Mouse (Mus musculus): ENCODE measurements around the gene Gbp4. TPM values are rescaled to one million over a fixed set of nuclear protein-coding genes. Genes with fewer than 3 reads are reported as not detected.
A peak's percentile ranks its signal among the peaks of the same experiment; 100 is the strongest.
"Not testable (repeated sequence)": the region's sequence is repeated elsewhere in the genome, so short reads cannot be mapped to it uniquely, and the experiment has no call there.

Gbp4 gene
- polyA plus RNA-seq, 1 experiment: 2.9 TPM

DNA sequence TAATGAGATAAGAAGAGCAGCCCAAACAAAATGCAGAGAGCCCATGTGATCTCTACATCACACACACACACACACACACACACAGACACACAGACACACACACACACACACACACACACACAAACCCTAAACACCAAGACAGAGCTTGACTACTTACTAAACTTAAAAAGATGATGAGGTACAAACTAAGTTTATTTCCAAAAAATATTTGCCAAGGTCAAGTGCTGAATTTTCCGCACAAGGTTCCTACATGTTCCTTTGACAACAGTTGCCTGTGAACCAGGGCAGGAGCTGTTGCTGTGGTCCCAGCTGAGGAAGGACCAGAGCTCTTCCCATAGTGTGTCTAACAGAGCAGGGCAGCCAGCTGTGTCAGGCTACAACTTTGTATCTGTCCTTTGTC is 480 bp downstream of the Gbp4 start:
- no peak for TF ChIP-seq POLR2A (IDR thresholded peaks at IDR 0.05; ENCODE audit: borderline replicate concordance, insufficient read depth, low read length)
- no peak for TF ChIP-seq CTCF (IDR thresholded peaks at IDR 0.05; ENCODE audit: borderline replicate concordance, insufficient read depth, low read depth, low read length)
- Histone ChIP-seq H3K4me3 (replicated peaks; ENCODE audit: insufficient read depth, low read depth, low read length) (no peak overlapping the region), H3K27me3 (ENCODE audit: control insufficient read depth, insufficient read depth, low read length) (no peaks in the 10 kb centered on the region), H3K4me1 (ENCODE audit: control insufficient read depth, insufficient read depth, low read length) (no peaks in the 10 kb centered on the region), H3K27ac (ENCODE audit: insufficient read depth, low read length) (no peak overlapping the region)
- 71% methylated on average over 1 of the region's 1 CpGs for WGBS
- DNase-seq: no peak

DNA sequence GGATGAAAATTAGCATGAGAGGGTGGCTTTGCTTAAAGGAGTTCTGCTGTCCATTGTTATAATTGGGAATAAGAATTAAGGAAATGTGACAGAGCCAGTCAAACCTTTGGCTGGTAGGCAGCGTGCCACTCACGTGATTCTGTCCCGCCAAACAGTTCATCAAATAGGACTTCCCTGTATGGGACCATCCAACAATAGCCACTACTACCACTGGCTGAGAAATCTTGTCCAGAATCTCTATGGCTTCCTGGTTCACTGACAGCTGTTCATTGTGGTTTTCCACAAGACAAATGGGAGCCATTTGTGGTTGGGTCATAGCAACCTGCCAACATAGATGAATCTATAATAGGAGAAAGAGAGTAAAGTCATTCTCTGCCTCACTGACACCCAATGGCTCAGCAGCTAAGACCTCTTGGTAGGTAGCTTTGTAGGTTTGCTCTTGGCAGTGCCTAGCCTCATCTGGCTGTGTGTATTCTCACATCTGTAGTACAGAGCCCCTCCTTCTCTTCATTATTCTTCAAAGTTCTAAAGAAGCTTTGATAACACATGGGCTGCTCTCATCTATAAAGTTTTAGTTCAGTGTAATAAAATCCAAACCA is 2.6 kb downstream of the Gbp4 start:
- not testable (repeated sequence) for DNase-seq; H3K27me3 ChIP-seq (ENCODE audit: control insufficient read depth, insufficient read depth, low read length); H3K4me1 ChIP-seq (ENCODE audit: control insufficient read depth, insufficient read depth, low read length); H3K4me3 ChIP-seq (replicated peaks; ENCODE audit: insufficient read depth, low read depth, low read length); H3K27ac ChIP-seq (ENCODE audit: insufficient read depth, low read length)
- WGBS: 75% methylated on average over 3 of the region's 3 CpGs

DNA sequence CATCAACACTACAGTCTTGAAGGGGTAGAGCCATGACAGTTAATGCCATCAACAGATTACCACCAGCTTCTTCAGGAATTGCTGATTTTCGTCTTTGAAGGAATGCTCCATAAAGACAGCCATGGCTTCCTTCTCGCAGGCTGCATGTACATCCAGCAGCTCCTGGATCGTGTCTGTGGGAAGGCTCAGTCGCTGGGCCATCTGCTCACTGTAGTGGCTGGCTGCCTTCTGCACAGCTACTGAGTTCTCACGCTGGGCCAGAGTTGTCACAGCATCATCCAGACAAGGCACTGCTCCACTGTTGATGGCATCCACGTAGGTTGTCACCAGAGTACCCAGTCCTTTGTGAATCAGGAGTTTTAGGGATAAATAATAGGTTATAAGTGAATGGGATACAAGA is 17.7 kb downstream of the Gbp4 start:
- 19% methylated on average over 6 of the region's 6 CpGs for WGBS
- peak in 1 of 2 experiments; percentile 4 for DNase-seq
- not testable (repeated sequence) for H3K4me3 ChIP-seq (replicated peaks; ENCODE audit: insufficient read depth, low read depth, low read length); H3K4me1 ChIP-seq (ENCODE audit: control insufficient read depth, insufficient read depth, low read length); H3K27ac ChIP-seq (ENCODE audit: insufficient read depth, low read length); H3K27me3 ChIP-seq (ENCODE audit: control insufficient read depth, insufficient read depth, low read length)

DNA sequence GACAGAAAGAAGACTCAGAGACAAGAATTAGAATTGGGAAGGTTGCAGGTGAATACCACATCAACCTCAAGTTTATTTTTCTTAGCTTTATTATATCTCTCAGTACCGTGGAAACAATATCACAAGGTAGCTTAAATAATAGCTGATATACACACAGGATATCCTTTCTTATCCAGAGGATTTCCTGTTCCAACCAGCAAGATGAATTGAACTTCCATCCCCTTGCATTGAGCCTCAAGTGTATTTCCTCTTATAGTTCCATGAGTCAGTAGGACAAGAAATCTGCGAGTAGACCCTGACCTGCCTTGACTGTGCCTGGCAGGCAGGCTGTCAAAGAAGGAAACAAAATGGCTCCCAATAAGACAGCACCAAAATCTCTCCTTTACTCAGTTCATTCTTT is 23.6 kb downstream of the Gbp4 start:
- no peak for DNase-seq
- H3K27me3 ChIP-seq (ENCODE audit: control insufficient read depth, insufficient read depth, low read length): no peaks in the 10 kb centered on the region
- H3K4me3 ChIP-seq (replicated peaks; ENCODE audit: insufficient read depth, low read depth, low read length): no peak overlapping the region
- TF ChIP-seq CTCF (IDR thresholded peaks at IDR 0.05; ENCODE audit: borderline replicate concordance, insufficient read depth, low read depth, low read length): no peak
- TF ChIP-seq POLR2A (IDR thresholded peaks at IDR 0.05; ENCODE audit: borderline replicate concordance, insufficient read depth, low read length): no peak
- 92% methylated on average over 2 of the region's 2 CpGs for WGBS
- no peaks in the 10 kb centered on the region for H3K4me1 ChIP-seq (ENCODE audit: control insufficient read depth, insufficient read depth, low read length)
- H3K27ac ChIP-seq (ENCODE audit: insufficient read depth, low read length): no peak overlapping the region

DNA sequence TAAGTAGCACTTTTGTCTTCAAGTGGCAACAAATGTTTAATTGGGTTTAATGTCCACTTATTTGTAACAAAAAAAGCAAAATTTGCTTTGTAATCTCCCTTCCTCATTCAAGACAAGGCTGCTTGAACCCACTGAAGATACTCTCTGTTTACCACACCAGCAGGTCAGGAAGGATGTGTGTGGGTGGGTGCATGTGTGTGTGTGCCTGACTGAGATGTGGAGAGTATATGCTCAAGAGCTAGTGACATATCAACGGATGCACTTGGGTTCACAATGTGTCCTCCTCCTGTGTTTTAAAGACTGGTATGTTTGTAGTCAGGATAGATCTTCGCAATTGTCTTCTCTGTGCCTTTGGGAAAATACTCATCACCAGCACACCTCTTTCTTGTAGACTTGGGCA is 24.7 kb downstream of the Gbp4 start:
- Histone ChIP-seq H3K4me3 (replicated peaks; ENCODE audit: insufficient read depth, low read depth, low read length) (no peak overlapping the region), H3K4me1 (ENCODE audit: control insufficient read depth, insufficient read depth, low read length) (no peaks in the 10 kb centered on the region)
- WGBS: 87% methylated on average over 2 of the region's 2 CpGs

GRCm38 (mm10) chr5:105113656-105114055 is 25.7 kb downstream of the Gbp4 start:
- no peaks in the 10 kb centered on the region for H3K4me1 ChIP-seq (ENCODE audit: control insufficient read depth, insufficient read depth, low read length)
- no peak overlapping the region for H3K4me3 ChIP-seq (replicated peaks; ENCODE audit: insufficient read depth, low read depth, low read length)
- no peak overlapping the region for H3K27ac ChIP-seq (ENCODE audit: insufficient read depth, low read length)
- TF ChIP-seq CTCF (IDR thresholded peaks at IDR 0.05; ENCODE audit: borderline replicate concordance, insufficient read depth, low read depth, low read length) (no peak), POLR2A (IDR thresholded peaks at IDR 0.05; ENCODE audit: borderline replicate concordance, insufficient read depth, low read length) (no peak)
- no peaks in the 10 kb centered on the region for H3K27me3 ChIP-seq (ENCODE audit: control insufficient read depth, insufficient read depth, low read length)
- no peak for DNase-seq
- WGBS: 91% methylated on average over 5 of the region's 5 CpGs

More for the DNA sequence above, 24.7 kb downstream of the Gbp4 start:
- no peak for DNase-seq
- Histone ChIP-seq H3K27me3 (ENCODE audit: control insufficient read depth, insufficient read depth, low read length) (no peaks in the 10 kb centered on the region), H3K27ac (ENCODE audit: insufficient read depth, low read length) (no peak overlapping the region)
- TF ChIP-seq CTCF (IDR thresholded peaks at IDR 0.05; ENCODE audit: borderline replicate concordance, insufficient read depth, low read depth, low read length): no peak
- TF ChIP-seq POLR2A (IDR thresholded peaks at IDR 0.05; ENCODE audit: borderline replicate concordance, insufficient read depth, low read length): no peak

GRCm38 (mm10) chr5:105110271-105110852 is 29.0 kb downstream of the Gbp4 start:
- H3K27ac ChIP-seq (ENCODE audit: insufficient read depth, low read length); H3K4me1 ChIP-seq (ENCODE audit: control insufficient read depth, insufficient read depth, low read length); H3K27me3 ChIP-seq (ENCODE audit: control insufficient read depth, insufficient read depth, low read length); H3K4me3 ChIP-seq (replicated peaks; ENCODE audit: insufficient read depth, low read depth, low read length): not testable (repeated sequence)
- peak in 1 of 2 experiments; percentile 5 for DNase-seq
- 3% methylated on average over 4 of the region's 4 CpGs for WGBS

GRCm38 (mm10) chr5:105109775-105110174 is 29.6 kb downstream of the Gbp4 start:
- not testable (repeated sequence) for H3K4me3 ChIP-seq (replicated peaks; ENCODE audit: insufficient read depth, low read depth, low read length); H3K27ac ChIP-seq (ENCODE audit: insufficient read depth, low read length); DNase-seq; H3K27me3 ChIP-seq (ENCODE audit: control insufficient read depth, insufficient read depth, low read length); H3K4me1 ChIP-seq (ENCODE audit: control insufficient read depth, insufficient read depth, low read length)
- 14% methylated on average over 1 of the region's 1 CpGs for WGBS

GRCm38 (mm10) chr5:105105689-105106088 is 33.7 kb downstream of the Gbp4 start:
- H3K4me1 ChIP-seq (ENCODE audit: control insufficient read depth, insufficient read depth, low read length); DNase-seq; H3K27ac ChIP-seq (ENCODE audit: insufficient read depth, low read length); H3K27me3 ChIP-seq (ENCODE audit: control insufficient read depth, insufficient read depth, low read length); H3K4me3 ChIP-seq (replicated peaks; ENCODE audit: insufficient read depth, low read depth, low read length): not testable (repeated sequence)
- WGBS: 80% methylated on average over 2 of the region's 2 CpGs
